Mouse (Mus musculus): ENCODE data around the gene Smco2. TPM values are rescaled to one million over a fixed set of nuclear protein-coding genes. Genes with fewer than 3 reads are reported as not detected.

Gene Smco2
- polyA plus RNA-seq, 1 experiment from 2014 or later = not detected

GRCm38 (mm10) chr6:146833485-146834314, 16.2 kb upstream of the Smco2 start:
- Histone ChIP-seq H3K27me3 (ENCODE audit: control insufficient read depth, insufficient read depth, low read length) (no peaks in the 10 kb centered on the region), H3K36me3 (ENCODE audit: control insufficient read depth, insufficient read depth, low read length) (no peaks in the 10 kb centered on the region), H3K4me3 (ENCODE audit: low read length) (no peak overlapping the region), H3K4me1 (ENCODE audit: control insufficient read depth, insufficient read depth, low read length) (no peaks in the 10 kb centered on the region), H3K9me3 (ENCODE audit: control insufficient read depth, low read length) (no peaks in the 10 kb centered on the region), H3K27ac (ENCODE audit: low read depth, low read length) (no peak overlapping the region), H3K9ac (ENCODE audit: low read depth, low read length) (no peak overlapping the region), H3K4me2 (replicated peaks; ENCODE audit: low read depth, low read length) (no peak overlapping the region)
- WGBS = 64% methylated on average over 6 of the region's 6 CpGs
- peak; percentile 51; the same call in 1 of the 2 replicates for ATAC-seq (ENCODE audit: low FRiP score, low TSS enrichment)

- no peak overlapping the region for H3K4me2 ChIP-seq (replicated peaks; ENCODE audit: low read depth, low read length)
- H3K9me3 ChIP-seq (ENCODE audit: control insufficient read depth, low read length) = no peaks in the 10 kb centered on the region
- no peaks in the 10 kb centered on the region for H3K27me3 ChIP-seq (ENCODE audit: control insufficient read depth, insufficient read depth, low read length)
- no peak overlapping the region for H3K4me3 ChIP-seq (ENCODE audit: low read length)
- 81% methylated on average over 3 of the region's 3 CpGs for WGBS
- H3K9ac ChIP-seq (ENCODE audit: low read depth, low read length) = no peak overlapping the region
- H3K4me1 ChIP-seq (ENCODE audit: control insufficient read depth, insufficient read depth, low read length) = no peaks in the 10 kb centered on the region
- no peak for ATAC-seq (ENCODE audit: low FRiP score, low TSS enrichment)
- no peak overlapping the region for H3K27ac ChIP-seq (ENCODE audit: low read depth, low read length)
- no peaks in the 10 kb centered on the region for H3K36me3 ChIP-seq (ENCODE audit: control insufficient read depth, insufficient read depth, low read length)
These were observed 15.6 kb upstream of the Smco2 start for GRCm38 (mm10) chr6:146834342-146834741.

- 14% methylated on average over 4 of the region's 4 CpGs for WGBS
- Histone ChIP-seq H3K36me3 (ENCODE audit: control insufficient read depth, insufficient read depth, low read length) (no peaks in the 10 kb centered on the region), H3K27ac (ENCODE audit: low read depth, low read length) (no peak overlapping the region), H3K4me1 (ENCODE audit: control insufficient read depth, insufficient read depth, low read length) (no peaks in the 10 kb centered on the region), H3K9ac (ENCODE audit: low read depth, low read length) (no peak overlapping the region), H3K4me3 (ENCODE audit: low read length) (no peak overlapping the region), H3K4me2 (replicated peaks; ENCODE audit: low read depth, low read length) (no peak overlapping the region), H3K27me3 (ENCODE audit: control insufficient read depth, insufficient read depth, low read length) (no peaks in the 10 kb centered on the region), H3K9me3 (ENCODE audit: control insufficient read depth, low read length) (no peaks in the 10 kb centered on the region)
- ATAC-seq (ENCODE audit: low FRiP score, low TSS enrichment) = no peak
These were observed 14.1 kb upstream of the Smco2 start for GRCm38 (mm10) chr6:146835784-146836183.

GRCm38 (mm10) chr6:146837316-146837715, 12.6 kb upstream of the Smco2 start:
- no peak for ATAC-seq (ENCODE audit: low FRiP score, low TSS enrichment)
- no peaks in the 10 kb centered on the region for H3K9me3 ChIP-seq (ENCODE audit: control insufficient read depth, low read length)
- no peak overlapping the region for H3K27ac ChIP-seq (ENCODE audit: low read depth, low read length)
- no peak overlapping the region for H3K4me3 ChIP-seq (ENCODE audit: low read length)
- no peak overlapping the region for H3K9ac ChIP-seq (ENCODE audit: low read depth, low read length)
- no peaks in the 10 kb centered on the region for H3K36me3 ChIP-seq (ENCODE audit: control insufficient read depth, insufficient read depth, low read length)
- H3K4me1 ChIP-seq (ENCODE audit: control insufficient read depth, insufficient read depth, low read length) = no peaks in the 10 kb centered on the region
- WGBS = 75% methylated on average over 7 of the region's 7 CpGs
- H3K4me2 ChIP-seq (replicated peaks; ENCODE audit: low read depth, low read length) = no peak overlapping the region
- H3K27me3 ChIP-seq (ENCODE audit: control insufficient read depth, insufficient read depth, low read length) = no peaks in the 10 kb centered on the region

GRCm38 (mm10) chr6:146838366-146838765, 11.5 kb upstream of the Smco2 start:
- Histone ChIP-seq H3K4me2 (replicated peaks; ENCODE audit: low read depth, low read length) (no peak overlapping the region), H3K4me3 (ENCODE audit: low read length) (no peak overlapping the region), H3K27ac (ENCODE audit: low read depth, low read length) (no peak overlapping the region), H3K9me3 (ENCODE audit: control insufficient read depth, low read length) (no peaks in the 10 kb centered on the region), H3K4me1 (ENCODE audit: control insufficient read depth, insufficient read depth, low read length) (no peaks in the 10 kb centered on the region), H3K9ac (ENCODE audit: low read depth, low read length) (no peak overlapping the region), H3K27me3 (ENCODE audit: control insufficient read depth, insufficient read depth, low read length) (no peaks in the 10 kb centered on the region), H3K36me3 (ENCODE audit: control insufficient read depth, insufficient read depth, low read length) (no peaks in the 10 kb centered on the region)
- ATAC-seq (ENCODE audit: low FRiP score, low TSS enrichment) = no peak
- whole genome bisulfite sequencing = 97% methylated on average over 5 of the region's 5 CpGs

GRCm38 (mm10) chr6:146838863-146839262, 11.0 kb upstream of the Smco2 start:
- Histone ChIP-seq H3K9ac (ENCODE audit: low read depth, low read length) (no peak overlapping the region), H3K4me3 (ENCODE audit: low read length) (no peak overlapping the region), H3K27ac (ENCODE audit: low read depth, low read length) (no peak overlapping the region), H3K4me1 (ENCODE audit: control insufficient read depth, insufficient read depth, low read length) (no peaks in the 10 kb centered on the region), H3K27me3 (ENCODE audit: control insufficient read depth, insufficient read depth, low read length) (no peaks in the 10 kb centered on the region), H3K4me2 (replicated peaks; ENCODE audit: low read depth, low read length) (no peak overlapping the region), H3K9me3 (ENCODE audit: control insufficient read depth, low read length) (no peaks in the 10 kb centered on the region), H3K36me3 (ENCODE audit: control insufficient read depth, insufficient read depth, low read length) (no peaks in the 10 kb centered on the region)
- no peak for ATAC-seq (ENCODE audit: low FRiP score, low TSS enrichment)
- WGBS = 95% methylated on average over 4 of the region's 4 CpGs

- Histone ChIP-seq H3K9me3 (ENCODE audit: control insufficient read depth, low read length) (no peaks in the 10 kb centered on the region), H3K4me2 (replicated peaks; ENCODE audit: low read depth, low read length) (no peak overlapping the region), H3K27me3 (ENCODE audit: control insufficient read depth, insufficient read depth, low read length) (no peaks in the 10 kb centered on the region), H3K9ac (ENCODE audit: low read depth, low read length) (no peak overlapping the region), H3K36me3 (ENCODE audit: control insufficient read depth, insufficient read depth, low read length) (no peaks in the 10 kb centered on the region), H3K4me3 (ENCODE audit: low read length) (no peak overlapping the region), H3K4me1 (ENCODE audit: control insufficient read depth, insufficient read depth, low read length) (no peaks in the 10 kb centered on the region), H3K27ac (ENCODE audit: low read depth, low read length) (no peak overlapping the region)
- WGBS = 93% methylated on average over 6 of the region's 6 CpGs
- ATAC-seq (ENCODE audit: low FRiP score, low TSS enrichment) = no peak
These were observed 5.0 kb upstream of the Smco2 start for GRCm38 (mm10) chr6:146844867-146845266.

- Histone ChIP-seq H3K27me3 (ENCODE audit: control insufficient read depth, insufficient read depth, low read length) (no peaks in the 10 kb centered on the region), H3K4me2 (replicated peaks; ENCODE audit: low read depth, low read length) (no peak overlapping the region), H3K36me3 (ENCODE audit: control insufficient read depth, insufficient read depth, low read length) (no peaks in the 10 kb centered on the region), H3K9me3 (ENCODE audit: control insufficient read depth, low read length) (no peaks in the 10 kb centered on the region), H3K4me1 (ENCODE audit: control insufficient read depth, insufficient read depth, low read length) (no peaks in the 10 kb centered on the region), H3K4me3 (ENCODE audit: low read length) (no peak overlapping the region), H3K9ac (ENCODE audit: low read depth, low read length) (no peak overlapping the region), H3K27ac (ENCODE audit: low read depth, low read length) (no peak overlapping the region)
- 81% methylated on average over 5 of the region's 5 CpGs for WGBS
- no peak for ATAC-seq (ENCODE audit: low FRiP score, low TSS enrichment)
These were observed 4.6 kb upstream of the Smco2 start for GRCm38 (mm10) chr6:146845347-146845746.

- ATAC-seq (ENCODE audit: low FRiP score, low TSS enrichment) = no peak
- H3K36me3 ChIP-seq (ENCODE audit: control insufficient read depth, insufficient read depth, low read length) = no peaks in the 10 kb centered on the region
- H3K9ac ChIP-seq (ENCODE audit: low read depth, low read length) = no peak overlapping the region
- H3K4me3 ChIP-seq (ENCODE audit: low read length) = no peak overlapping the region
- 78% methylated on average over 15 of the region's 15 CpGs for WGBS
- H3K4me1 ChIP-seq (ENCODE audit: control insufficient read depth, insufficient read depth, low read length) = no peaks in the 10 kb centered on the region
- H3K4me2 ChIP-seq (replicated peaks; ENCODE audit: low read depth, low read length) = no peak overlapping the region
- H3K27me3 ChIP-seq (ENCODE audit: control insufficient read depth, insufficient read depth, low read length) = no peaks in the 10 kb centered on the region
- no peaks in the 10 kb centered on the region for H3K9me3 ChIP-seq (ENCODE audit: control insufficient read depth, low read length)
- H3K27ac ChIP-seq (ENCODE audit: low read depth, low read length) = no peak overlapping the region
These were observed 3.7 kb upstream of the Smco2 start for GRCm38 (mm10) chr6:146845961-146846750.

All from kidney, embryonic 14.5 days (tissue).